Mouse (Mus musculus): Measurements from ENCODE around the gene Pim3.

DNA sequence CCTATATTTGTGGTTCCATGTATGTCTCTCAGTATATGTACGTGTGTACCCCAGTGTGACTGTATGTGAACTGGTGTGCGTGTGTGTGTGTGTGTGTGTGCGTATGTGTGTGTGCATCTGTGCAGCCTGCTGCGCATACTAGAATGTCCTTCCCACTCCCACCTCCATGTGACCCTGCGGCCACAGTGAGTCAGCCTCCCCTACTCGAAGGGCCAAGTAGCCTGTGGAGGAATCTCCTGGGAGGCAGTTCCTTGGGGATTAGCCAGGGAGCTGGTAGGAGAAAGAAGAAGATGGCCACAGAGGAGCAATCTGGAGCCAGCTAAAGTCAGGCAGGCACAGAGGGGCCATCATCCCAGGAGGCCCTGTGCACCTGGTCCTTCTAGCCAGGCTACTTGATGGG is 12.5 kb downstream of the Pim3 start:
- TF ChIP-seq TAL1 (IDR thresholded peaks at IDR 0.05; ENCODE audit: low read length), result no peak
- no peak for TF ChIP-seq GATA1 (IDR thresholded peaks at IDR 0.05; ENCODE audit: low read length)

Measured in erythroblast, embryonic 14.5 days (primary cell).